Mouse (Mus musculus) lung, embryonic 15.5 days (tissue): Measurements from ENCODE around the gene Myh3. TPM values are rescaled to one million over a fixed set of nuclear protein-coding genes. Genes with fewer than 3 reads are reported as not detected.

Experiments
- ATAC-seq: fragments of 200-750 bp; cut with Nextera tagmentation; 2 replicates; pipeline ENCODE4 v1.8.0; 2017; ENCODE audit warnings: moderate number of reproducible peaks, borderline replicate concordance; ENCODE audit not compliant: low FRiP score, low TSS enrichment; ENCODE audit errors: extremely low read depth
- H3K27ac ChIP-seq: fragments of 300-500 bp; sonication (generic); 2 replicates; pipeline ENCODE4 v1.5.1; 2015; ENCODE audit warnings: moderate library complexity, mild to moderate bottlenecking, inconsistent platforms
- H3K27me3 ChIP-seq: fragments of 300-500 bp; sonication (generic); 2 replicates; pipeline ENCODE4 v1.6.1; 2015; ENCODE audit warnings: inconsistent platforms
- H3K36me3 ChIP-seq: fragments of 300-500 bp; sonication (generic); 2 replicates; pipeline ENCODE4 v1.6.1; 2015; ENCODE audit warnings: inconsistent platforms
- H3K4me1 ChIP-seq: fragments of 300-500 bp; sonication (generic); 2 replicates; pipeline ENCODE4 v1.6.1; 2015; ENCODE audit warnings: inconsistent platforms
- H3K4me2 ChIP-seq: fragments of 300-500 bp; sonication (generic); 2 replicates; pipeline ENCODE4 v1.6.1; 2015; ENCODE audit warnings: inconsistent platforms, mild to moderate bottlenecking, moderate library complexity
- H3K4me3 ChIP-seq: fragments of 300-500 bp; sonication (generic); 2 replicates; pipeline ENCODE4 v1.5.1; 2015; ENCODE audit warnings: mild to moderate bottlenecking, inconsistent platforms
- H3K9ac ChIP-seq: fragments of 300-500 bp; sonication (generic); 2 replicates; pipeline ENCODE4 v1.6.1; 2015; ENCODE audit warnings: inconsistent platforms
- H3K9me3 ChIP-seq: fragments of 300-500 bp; sonication (generic); 2 replicates; pipeline ENCODE4 v1.6.1; 2016; ENCODE audit warnings: inconsistent platforms
- WGBS: fragments of 180-500 bp; shearing (Covaris S2); methylation state at CpG from one replicate; pipeline ENCODE4 v1.1.7; 2015; 5-methylcytosine and 5-hydroxymethylcytosine counted together
- microRNA-seq: library from miRNA; unstranded; fragments of <30 nt; microRNA quantifications from one replicate; pipeline ENCODE4, GENCODE M21; 2016
- polyA plus RNA-seq: library from polyadenylated mRNA; unstranded; fragments of >200 nt; fragmentation: Nextera tagmentation; extraction: Ambion mirVana; gene quantifications from 2 replicates; pipeline ENCODE4 v1.2.1, GENCODE M21; 2015

Myh3 gene
- polyA plus RNA-seq, 1 experiment from 2014 or later = 0.59 TPM

DNA sequence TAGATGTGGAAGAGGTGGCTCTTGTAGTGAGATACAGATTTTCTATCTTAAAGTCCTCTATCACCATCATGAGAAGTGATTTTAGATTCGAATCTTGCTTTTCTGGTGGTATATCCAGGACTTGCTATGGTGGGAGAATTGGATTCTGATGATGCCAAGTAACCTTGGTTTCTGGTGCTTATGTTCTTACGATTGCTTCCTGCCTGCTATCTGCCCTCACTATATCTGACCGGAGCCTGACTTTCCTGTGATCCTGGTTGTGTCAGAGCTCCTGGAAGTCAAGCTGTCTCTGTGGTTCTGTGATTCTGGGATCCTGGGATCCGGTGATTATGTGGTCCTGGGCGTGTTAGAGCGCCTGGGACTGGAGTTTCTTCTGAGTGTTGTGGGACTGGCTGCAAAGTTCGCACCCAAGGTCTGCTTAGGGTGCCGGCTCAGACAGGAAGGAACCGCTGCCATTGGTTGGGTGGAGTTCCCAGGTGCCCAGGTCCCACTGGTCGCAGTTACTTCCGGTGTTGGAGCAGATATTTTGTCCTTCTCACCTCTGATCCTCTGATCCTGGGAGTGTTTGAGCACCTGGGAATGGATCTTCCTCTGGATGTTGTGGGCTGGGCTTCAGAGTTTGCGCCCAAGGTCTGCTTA lies 69.3 kb downstream of the Myh3 start:
- ATAC-seq = no peak
- 89% methylated on average over 12 of the region's 12 CpGs for WGBS
- no peaks in the 10 kb centered on the region for H3K27me3 ChIP-seq
- H3K4me3 ChIP-seq = no peak overlapping the region
- no peak overlapping the region for H3K27ac ChIP-seq
- no peak overlapping the region for H3K9ac ChIP-seq
- H3K9me3 ChIP-seq = no peaks in the 10 kb centered on the region
- H3K4me2 ChIP-seq = no peak overlapping the region
- H3K36me3 ChIP-seq = no peaks in the 10 kb centered on the region
- H3K4me1 ChIP-seq = no peaks in the 10 kb centered on the region

DNA sequence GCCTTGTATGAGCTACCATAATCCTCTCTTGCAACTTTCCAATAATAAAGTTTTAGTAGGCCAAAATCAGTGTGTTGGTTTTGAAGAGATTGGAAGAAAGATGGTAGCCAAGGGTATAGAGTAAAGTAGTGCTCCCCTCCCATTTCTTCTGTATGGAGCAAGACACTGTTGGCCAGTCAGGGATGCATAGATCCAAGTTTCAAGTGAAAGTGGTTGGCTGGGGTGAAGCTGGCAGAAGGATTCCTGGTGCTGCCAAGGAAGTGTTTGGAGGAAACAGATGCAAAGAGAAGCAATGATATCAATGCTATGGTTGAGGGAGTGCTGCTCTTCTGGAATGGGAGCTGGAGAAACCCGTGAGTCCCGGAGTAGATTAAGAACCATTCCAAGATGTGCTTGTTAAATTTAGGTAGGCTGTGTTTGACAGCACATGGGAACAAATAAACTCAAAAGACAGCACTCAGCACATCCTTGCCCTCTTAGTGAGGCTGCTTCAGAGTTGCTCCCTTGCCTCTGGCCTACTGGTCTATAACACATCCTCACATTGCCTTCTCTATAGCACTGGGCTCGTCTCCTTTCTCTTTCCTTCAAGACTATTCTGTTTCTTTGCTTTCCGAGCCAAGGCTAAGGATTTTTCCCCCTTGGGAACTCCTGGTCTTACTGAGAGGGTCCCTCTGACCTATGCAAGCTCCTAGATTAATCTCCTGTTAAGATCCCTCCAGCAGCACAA lies 70.3 kb downstream of the Myh3 start:
- Histone ChIP-seq H3K4me3 (no peak overlapping the region), H3K4me1 (no peaks in the 10 kb centered on the region), H3K27ac (no peak overlapping the region), H3K27me3 (no peaks in the 10 kb centered on the region), H3K36me3 (no peaks in the 10 kb centered on the region), H3K9me3 (no peaks in the 10 kb centered on the region), H3K9ac (no peak overlapping the region), H3K4me2 (no peak overlapping the region)
- WGBS = 66% methylated on average over 4 of the region's 4 CpGs
- ATAC-seq = no peak

DNA sequence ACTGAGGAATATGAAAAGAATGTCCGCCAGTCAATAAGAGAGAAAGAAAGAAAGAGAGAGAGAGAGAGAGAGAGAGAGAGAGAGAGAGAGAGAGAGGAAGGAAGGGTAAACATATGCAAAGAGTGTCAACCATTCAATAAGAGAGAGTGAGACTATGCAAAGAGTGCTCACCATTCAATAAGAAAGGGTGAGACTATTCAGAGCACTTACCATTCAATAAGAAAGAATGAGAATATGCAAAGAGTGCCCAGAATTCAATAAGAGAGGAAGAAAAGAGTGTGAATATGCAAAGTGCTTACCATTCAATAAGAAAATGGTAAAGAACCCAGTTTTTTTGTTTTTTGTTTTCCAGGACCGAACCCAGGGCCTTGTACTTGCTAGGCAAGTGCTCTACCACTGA lies 72.1 kb downstream of the Myh3 start:
- no peak overlapping the region for H3K4me2 ChIP-seq
- H3K27ac ChIP-seq = no peak overlapping the region
- H3K9ac ChIP-seq = no peak overlapping the region
- no peaks in the 10 kb centered on the region for H3K9me3 ChIP-seq
- no peak overlapping the region for H3K4me3 ChIP-seq
- no peak for ATAC-seq
- no peaks in the 10 kb centered on the region for H3K36me3 ChIP-seq
- 93% methylated on average over 2 of the region's 2 CpGs for WGBS
- no peaks in the 10 kb centered on the region for H3K4me1 ChIP-seq
- no peaks in the 10 kb centered on the region for H3K27me3 ChIP-seq

DNA sequence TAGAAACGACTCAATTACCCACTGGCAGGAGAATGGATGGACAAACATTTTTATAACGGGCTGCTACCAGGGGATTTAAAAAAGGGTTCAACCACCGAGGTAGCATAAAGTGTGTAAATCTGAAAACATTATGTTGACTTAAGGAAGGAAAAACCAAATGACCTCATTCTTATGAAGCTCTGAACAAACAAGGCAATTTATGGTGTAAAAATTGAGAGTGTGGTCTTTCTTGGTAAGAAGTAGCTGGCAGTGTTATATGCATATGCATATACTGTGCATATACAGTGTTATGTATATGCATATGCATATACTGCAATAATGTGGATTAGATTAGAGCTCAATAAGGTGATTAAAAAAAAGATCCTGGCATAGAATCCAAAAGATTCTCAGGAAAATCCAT lies 73.1 kb downstream of the Myh3 start:
- H3K9me3 ChIP-seq = no peaks in the 10 kb centered on the region
- no peak for ATAC-seq
- 75% methylated on average over 3 of the region's 3 CpGs for WGBS
- no peak overlapping the region for H3K4me2 ChIP-seq
- no peaks in the 10 kb centered on the region for H3K4me1 ChIP-seq
- H3K9ac ChIP-seq = no peak overlapping the region
- no peak overlapping the region for H3K4me3 ChIP-seq
- no peak overlapping the region for H3K27ac ChIP-seq
- H3K27me3 ChIP-seq = no peaks in the 10 kb centered on the region
- H3K36me3 ChIP-seq = no peaks in the 10 kb centered on the region

Small RNA genes within 50 kb of the gene (microRNA-seq; reads per million reads assigned to microRNA genes)
- gene Mir6923 = not detected

Other genes starting within 250 kb of the Myh3 start
- gene Pirt, start 166.3 kb upstream of the Myh3 start, polyA plus RNA-seq = 0.73 and 1.3 TPM in 2 replicates
- not detected in 2 replicates for gene Tmem238l, start 121.7 kb upstream of the Myh3 start, polyA plus RNA-seq
- gene Tmem220, start 53.1 kb upstream of the Myh3 start, polyA plus RNA-seq = 1.8 and 2.2 TPM in 2 replicates
- 25.7 and 28.5 TPM in 2 replicates for gene Adprm, start 25.7 kb upstream of the Myh3 start, polyA plus RNA-seq
- gene Sco1, start 25.6 kb upstream of the Myh3 start, polyA plus RNA-seq = 17.2 TPM in 2 replicates
- gene Myh2, start 92.7 kb downstream of the Myh3 start, polyA plus RNA-seq = not detected in 2 replicates
- gene Myh1, start 121.8 kb downstream of the Myh3 start, polyA plus RNA-seq = 0.09 and 0.10 TPM in 2 replicates
- 0.02 TPM in 1 of 2 replicates, not detected in the other for gene Myh4, start 159.7 kb downstream of the Myh3 start, polyA plus RNA-seq
- 0.39 and 2.3 TPM in 2 replicates for gene Myh8, start 198.8 kb downstream of the Myh3 start, polyA plus RNA-seq
- 0.07 and 0.38 TPM in 2 replicates for gene Myh13, start 243.4 kb downstream of the Myh3 start, polyA plus RNA-seq